Mouse (Mus musculus) heart, embryonic 13.5 days (tissue): ENCODE measurements around the gene Dctn3. TPM values are rescaled to one million over a fixed set of nuclear protein-coding genes. Genes with fewer than 3 reads are reported as not detected.
A peak's percentile ranks its signal among the peaks of the same experiment; 100 is the strongest.

Experiments used
- ATAC-seq: fragments of 200-750 bp; cut with Nextera tagmentation; 2 replicates; pipeline ENCODE4 v1.8.0; 2017; ENCODE audit warnings: moderate TSS enrichment; ENCODE audit not compliant: insufficient number of reproducible peaks, low FRiP score, low TSS enrichment; ENCODE audit errors: extremely low read depth
- H3K27ac ChIP-seq: fragments of 300-500 bp; sonication (generic); replicated peaks from 2 replicates; pipeline ENCODE4 v1.5.1; 2015; ENCODE audit warnings: moderate library complexity, mild to moderate bottlenecking, inconsistent platforms
- H3K27me3 ChIP-seq: fragments of 300-500 bp; sonication (generic); replicated peaks from 2 replicates; pipeline ENCODE4 v1.6.1; 2015; ENCODE audit warnings: mild to moderate bottlenecking, inconsistent platforms
- H3K36me3 ChIP-seq: fragments of 300-500 bp; sonication (generic); 2 replicates; pipeline ENCODE4 v1.6.1; 2015; ENCODE audit warnings: mild to moderate bottlenecking, inconsistent platforms
- H3K4me1 ChIP-seq: fragments of 300-500 bp; sonication (generic); 2 replicates; pipeline ENCODE4 v1.6.1; 2015; ENCODE audit warnings: inconsistent platforms
- H3K4me2 ChIP-seq: fragments of 300-500 bp; sonication (generic); 2 replicates; pipeline ENCODE4 v1.6.1; 2015; ENCODE audit warnings: inconsistent platforms, mild to moderate bottlenecking, moderate library complexity
- H3K4me3 ChIP-seq: fragments of 300-500 bp; sonication (generic); 2 replicates; pipeline ENCODE4 v1.5.1; 2015; ENCODE audit warnings: moderate library complexity, mild to moderate bottlenecking, inconsistent platforms
- H3K9ac ChIP-seq: fragments of 300-500 bp; sonication (generic); 2 replicates; pipeline ENCODE4 v1.6.1; 2015; ENCODE audit warnings: inconsistent platforms, mild to moderate bottlenecking, moderate library complexity
- H3K9me3 ChIP-seq: fragments of 300-500 bp; sonication (generic); 2 replicates; pipeline ENCODE4 v1.6.1; 2016; ENCODE audit warnings: inconsistent platforms
- WGBS: fragments of 180-500 bp; shearing (Covaris S2); methylation state at CpG from one replicate; pipeline ENCODE4 v1.1.7; 2015; ENCODE audit warnings: mixed read lengths; 5-methylcytosine and 5-hydroxymethylcytosine counted together
- polyA plus RNA-seq: library from polyadenylated mRNA; unstranded; fragments of >200 nt; fragmentation: Nextera tagmentation; extraction: Ambion mirVana; gene quantifications from 2 replicates; pipeline ENCODE4 v1.2.1, GENCODE M21; 2015

Gene Dctn3
- polyA plus RNA-seq, 1 experiment from 2014 or later, result 128 TPM

DNA sequence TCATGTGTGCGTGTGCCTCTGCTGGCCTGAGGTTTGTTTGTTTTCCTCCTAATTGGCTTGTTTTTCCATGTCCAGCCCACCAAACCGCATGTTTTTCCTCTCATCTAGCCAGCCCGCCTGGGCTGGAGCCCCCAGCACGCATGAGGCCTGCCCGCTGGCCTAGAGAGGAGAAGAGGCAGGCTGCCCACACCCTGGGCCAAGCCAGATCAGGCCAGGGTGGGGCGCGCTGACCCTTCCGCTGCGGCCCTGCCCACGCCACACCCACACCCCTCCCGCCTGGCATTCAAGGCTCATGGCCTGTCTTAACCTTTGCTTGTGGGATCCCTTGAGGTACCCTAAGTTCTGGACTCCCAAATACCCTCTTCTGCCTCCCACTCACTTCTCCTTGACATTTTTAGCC, 56.3 kb downstream of the Dctn3 start:
- WGBS, result 73% methylated on average over 11 of the region's 11 CpGs
- no peak overlapping the region for H3K27ac ChIP-seq
- H3K9me3 ChIP-seq, result no peaks in the 10 kb centered on the region
- H3K4me2 ChIP-seq, result no peak overlapping the region
- H3K36me3 ChIP-seq, result no peaks in the 10 kb centered on the region
- H3K27me3 ChIP-seq, result peaks cover 64% of the 10 kb centered on the region
- peaks cover 33% of the 10 kb centered on the region for H3K4me1 ChIP-seq
- H3K9ac ChIP-seq, result no peak overlapping the region; the same call in 1 of the 2 replicates
- no peak overlapping the region for H3K4me3 ChIP-seq
- ATAC-seq, result no peak

DNA sequence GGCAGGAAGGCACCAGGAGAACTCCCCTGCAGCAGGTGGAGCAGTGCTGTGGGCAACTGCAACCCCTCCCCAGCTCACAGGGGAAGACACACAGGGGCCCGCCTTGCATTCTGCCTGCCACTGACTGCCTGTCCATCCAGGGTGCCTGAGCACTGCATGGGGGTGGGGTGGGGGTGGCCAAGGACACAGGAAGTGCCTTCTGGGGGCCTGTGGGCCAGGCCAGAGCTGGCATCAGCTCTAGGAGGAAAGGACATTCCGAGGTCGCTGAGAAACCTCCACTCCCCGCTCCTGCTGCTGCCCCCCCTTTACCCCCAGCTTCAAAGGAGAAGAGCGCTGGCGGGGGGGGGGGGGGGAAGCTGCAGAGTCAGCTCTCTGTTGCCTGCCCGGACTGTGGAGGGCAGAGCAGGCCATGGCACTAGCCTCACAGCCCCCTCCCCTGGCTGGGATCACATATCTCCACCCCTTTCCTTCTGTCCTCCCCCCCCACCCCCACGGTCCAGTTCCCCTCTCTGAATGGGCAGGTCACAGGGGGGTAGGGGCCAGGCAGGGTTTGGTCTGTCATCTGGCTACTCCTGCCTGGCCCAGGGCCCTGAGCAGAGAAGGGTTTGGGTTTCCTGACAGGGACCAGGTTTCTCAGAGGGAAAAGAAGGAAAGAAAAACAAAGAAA, 57.8 kb downstream of the Dctn3 start:
- Histone ChIP-seq H3K9ac (peak overlapping the region; percentile 63), H3K9me3 (no peaks in the 10 kb centered on the region), H3K27me3 (peaks cover 56% of the 10 kb centered on the region), H3K36me3 (no peaks in the 10 kb centered on the region), H3K4me2 (peak overlapping the region; percentile 12; the same call in 1 of the 2 replicates), H3K4me3 (no peak overlapping the region), H3K4me1 (peaks cover 44% of the 10 kb centered on the region), H3K27ac (no peak overlapping the region)
- ATAC-seq, result peak; percentile 18; the same call in 1 of the 2 replicates
- 7% methylated on average over 7 of the region's 8 CpGs for WGBS

Other genes starting within 250 kb of the Dctn3 start
- gene AI464131, start 220.1 kb downstream of the Dctn3 start, polyA plus RNA-seq, result 2.0 and 2.2 TPM in 2 replicates
- 0.44 TPM in 1 of 2 replicates, not detected in the other for gene 1110017D15Rik, start 205.8 kb downstream of the Dctn3 start, polyA plus RNA-seq
- gene Fam219a, start 153.6 kb downstream of the Dctn3 start, polyA plus RNA-seq, result 2.3 TPM in 2 replicates
- 2.1 and 2.2 TPM in 2 replicates for gene Dnaic1, start 153.4 kb downstream of the Dctn3 start, polyA plus RNA-seq
- 3.9 and 5.6 TPM in 2 replicates for gene Enho, start 82.8 kb downstream of the Dctn3 start, polyA plus RNA-seq
- 2.5 and 3.9 TPM in 2 replicates for gene Cntfr, start 26.1 kb downstream of the Dctn3 start, polyA plus RNA-seq
- gene Il11ra1, start 23.2 kb downstream of the Dctn3 start, polyA plus RNA-seq, result 137 and 146 TPM in 2 replicates
- gene Rpp25l, start 9.6 kb downstream of the Dctn3 start, polyA plus RNA-seq, result 45.1 and 50.4 TPM in 2 replicates
- gene Arid3c, start 8.0 kb upstream of the Dctn3 start, polyA plus RNA-seq, result not detected in 2 replicates
- 54.1 and 61.6 TPM in 2 replicates for gene Galt, start 32.1 kb upstream of the Dctn3 start, polyA plus RNA-seq
- 63.3 and 69.8 TPM in 2 replicates for gene Sigmar1, start 33.0 kb upstream of the Dctn3 start, polyA plus RNA-seq
- gene Ccl27a, start 51.1 kb upstream of the Dctn3 start, polyA plus RNA-seq, result 44.5 and 49.3 TPM in 2 replicates
- 1.8 TPM in 1 of 2 replicates, not detected in the other for gene Gm21541, start 180.4 kb upstream of the Dctn3 start, polyA plus RNA-seq
- 1.7 and 1.8 TPM in 2 replicates for gene Gm20878, start 218.4 kb upstream of the Dctn3 start, polyA plus RNA-seq
- gene Fam205a4, start 242.9 kb upstream of the Dctn3 start, polyA plus RNA-seq, result 0.11 and 0.15 TPM in 2 replicates